Mouse (Mus musculus): Measurements from ENCODE around the gene Gjd2.

Gene Gjd2

DNA sequence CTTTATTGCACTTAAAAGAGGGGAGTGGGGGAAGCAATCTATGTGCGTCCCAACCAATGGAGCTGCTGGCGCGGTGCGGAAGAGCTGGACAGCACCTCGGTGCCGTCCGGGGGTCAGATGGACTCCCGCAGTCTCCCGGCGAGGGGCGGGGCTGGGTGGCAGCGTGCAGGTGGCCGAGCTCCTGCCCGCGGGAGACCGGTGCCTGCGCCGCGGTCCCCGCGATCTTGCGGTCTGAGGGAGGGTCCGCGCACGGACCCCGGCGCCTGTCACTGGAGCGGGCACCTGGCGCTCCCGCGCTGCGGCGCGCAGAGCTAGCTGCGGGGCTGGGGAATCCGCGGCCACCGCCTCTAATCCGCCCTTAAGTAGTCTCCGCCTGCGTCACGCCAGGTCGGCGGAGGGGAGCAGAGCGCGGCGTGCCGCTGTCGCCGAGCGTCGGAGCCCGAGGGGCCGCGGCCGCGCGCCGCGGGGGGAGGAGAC, at the start of gene Gjd2:
Gene Gjd2, minus strand, starts transcription at position 325 of the 477 bp plus-strand sequence.
- peak; percentile 3 for DNase-seq (ENCODE audit: low read depth, low spot score)

DNA sequence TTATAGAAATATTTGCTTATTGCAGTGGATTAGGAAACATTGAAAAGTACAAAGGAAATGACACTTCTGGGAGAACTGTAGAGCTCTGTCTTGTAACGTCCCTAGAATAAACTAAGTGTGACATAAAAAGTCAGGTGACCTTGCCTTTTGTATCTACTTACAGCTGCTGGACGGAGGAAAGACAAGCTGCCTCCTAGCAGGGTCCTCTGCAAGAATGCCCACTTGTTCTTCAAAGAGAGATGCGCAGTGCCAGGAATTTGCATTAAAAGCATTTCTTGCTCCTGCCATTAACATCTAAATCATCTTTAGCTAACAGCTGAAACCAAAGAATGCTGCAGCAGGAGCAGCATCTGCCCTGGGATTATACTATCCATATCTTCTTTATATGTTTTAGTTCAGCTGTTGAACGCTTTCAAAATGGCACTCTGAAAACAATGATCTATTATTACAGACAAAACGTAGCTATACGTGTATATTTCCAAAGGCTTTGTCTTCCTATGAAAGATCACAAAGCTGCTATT, 46.7 kb upstream of the Gjd2 start:
- peak; percentile 30 for DNase-seq (ENCODE audit: low read depth, low spot score)

GRCm38 (mm10) chr2:114059608-114060007, 46.2 kb upstream of the Gjd2 start:
- DNase-seq (ENCODE audit: low read depth, low spot score): no peak

DNA sequence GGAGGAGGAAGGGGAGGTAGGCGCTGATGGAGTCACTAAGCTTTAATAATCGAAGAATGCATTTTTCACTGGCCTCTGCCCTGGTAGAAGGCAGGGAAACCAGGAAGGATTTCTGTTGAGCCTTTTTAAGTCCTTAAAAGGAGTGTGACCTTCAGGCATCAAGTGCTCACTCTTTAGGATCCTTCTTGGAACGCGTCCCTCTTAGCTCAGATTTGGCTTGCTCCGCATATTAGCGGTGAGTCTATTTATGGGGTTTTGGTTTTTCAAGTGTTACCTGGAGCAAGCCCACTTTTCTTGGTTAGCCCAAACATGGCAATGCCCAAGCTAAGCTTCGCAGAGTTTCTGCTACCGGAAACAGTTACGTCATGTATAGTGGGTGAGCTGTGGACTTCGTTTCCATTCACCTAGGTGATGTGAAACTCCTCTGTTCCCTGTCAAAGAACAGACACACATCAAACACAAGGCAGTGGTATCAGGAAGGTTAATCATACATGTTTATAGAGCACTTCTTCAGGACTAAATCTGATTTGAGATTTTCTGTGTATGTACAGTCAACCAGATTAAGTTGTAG, 44.9 kb upstream of the Gjd2 start:
- DNase-seq (ENCODE audit: low read depth, low spot score): no peak

DNA sequence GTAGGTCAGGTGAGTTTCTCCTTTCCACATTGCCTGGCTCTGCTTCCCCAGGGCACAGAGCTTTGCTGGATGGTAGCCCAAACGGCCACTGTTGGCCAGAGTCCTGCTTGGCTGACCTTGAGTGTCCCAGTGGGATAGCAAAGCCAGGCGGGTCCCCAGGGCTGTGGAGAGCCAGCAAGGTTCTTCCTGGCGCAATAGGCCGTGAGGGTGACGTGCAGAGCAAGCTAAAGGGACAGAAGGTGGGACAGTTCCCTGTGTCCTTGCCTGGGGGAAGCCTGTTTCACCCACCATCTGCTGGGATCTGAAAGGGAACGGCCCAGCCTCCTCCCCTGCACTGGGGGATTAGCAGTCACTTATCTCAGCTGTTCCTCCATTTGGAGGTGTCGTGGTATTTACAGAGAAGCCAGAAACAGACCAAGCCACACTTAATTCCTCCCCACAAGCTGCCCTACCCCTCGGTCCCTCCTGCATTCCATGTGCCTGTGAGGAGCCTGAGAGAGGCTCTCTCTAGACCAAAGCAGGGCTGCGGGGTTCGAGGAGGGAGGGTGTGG, 44.0 kb upstream of the Gjd2 start:
- no peak for DNase-seq (ENCODE audit: low read depth, low spot score)

- DNase-seq (ENCODE audit: low read depth, low spot score): no peak
Observed at GRCm38 (mm10) chr2:114054129-114054528, 40.7 kb upstream of the Gjd2 start.

- no peak for DNase-seq (ENCODE audit: low read depth, low spot score)
Observed at GRCm38 (mm10) chr2:114052696-114053598, 39.5 kb upstream of the Gjd2 start, which contains the start of gene Actc1. Gene Actc1 (minus strand): TSS chr2:114053548.

DNA sequence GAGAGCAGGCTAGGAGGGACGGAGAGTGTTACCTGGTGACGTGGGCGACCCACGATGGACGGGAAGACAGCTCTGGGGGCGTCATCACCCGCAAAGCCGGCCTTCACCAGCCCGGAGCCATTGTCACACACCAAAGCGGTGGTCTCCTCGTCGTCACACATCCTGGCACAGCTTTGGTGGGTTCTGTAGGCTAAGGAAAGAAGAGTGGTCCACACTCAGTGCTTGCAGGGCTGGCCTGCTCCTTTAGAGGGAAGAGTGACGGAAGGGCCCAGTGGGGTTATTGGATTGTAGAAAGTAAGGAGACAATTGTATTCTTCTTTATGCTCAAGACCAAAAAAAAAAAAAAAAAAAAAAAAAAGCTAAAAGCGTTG, 38.4 kb upstream of the Gjd2 start:
- no peak for DNase-seq (ENCODE audit: low read depth, low spot score)

GRCm38 (mm10) chr2:114051111-114051870, 37.9 kb upstream of the Gjd2 start:
- DNase-seq (ENCODE audit: low read depth, low spot score): no peak

DNA sequence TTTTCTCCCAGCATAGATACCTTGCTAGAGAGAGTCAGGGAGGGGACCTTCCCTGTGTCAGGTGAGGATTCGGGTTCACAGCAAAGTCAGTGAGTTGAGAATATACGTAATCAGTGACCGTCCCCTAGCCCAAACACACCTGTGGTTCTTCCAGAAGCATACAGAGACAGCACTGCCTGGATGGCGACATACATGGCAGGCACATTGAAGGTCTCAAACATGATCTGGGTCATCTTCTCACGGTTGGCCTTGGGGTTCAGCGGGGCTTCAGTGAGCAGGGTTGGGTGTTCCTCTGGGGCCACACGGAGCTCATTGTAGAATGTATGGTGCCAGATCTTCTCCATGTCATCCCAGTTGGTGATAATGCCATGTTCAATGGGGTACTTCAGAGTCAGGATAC, 36.7 kb upstream of the Gjd2 start:
- no peak for DNase-seq (ENCODE audit: low read depth, low spot score)

DNA sequence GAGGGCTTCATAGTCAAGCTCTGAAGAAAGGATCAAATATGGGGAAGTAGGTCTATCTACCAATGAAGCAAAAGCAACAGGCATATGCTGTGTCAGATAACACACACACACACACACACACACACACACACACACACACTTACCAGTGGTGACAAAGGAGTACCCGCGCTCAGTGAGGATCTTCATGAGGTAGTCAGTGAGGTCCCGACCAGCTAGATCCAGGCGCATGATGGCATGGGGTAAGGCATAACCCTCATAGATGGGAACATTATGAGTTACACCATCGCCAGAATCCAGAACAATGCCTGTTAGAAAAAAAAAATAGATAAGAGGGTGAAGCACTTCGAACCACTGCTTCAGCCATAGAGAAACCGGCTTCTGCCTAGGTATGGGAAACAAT, 36.0 kb upstream of the Gjd2 start:
- DNase-seq (ENCODE audit: low read depth, low spot score): no peak

DNA sequence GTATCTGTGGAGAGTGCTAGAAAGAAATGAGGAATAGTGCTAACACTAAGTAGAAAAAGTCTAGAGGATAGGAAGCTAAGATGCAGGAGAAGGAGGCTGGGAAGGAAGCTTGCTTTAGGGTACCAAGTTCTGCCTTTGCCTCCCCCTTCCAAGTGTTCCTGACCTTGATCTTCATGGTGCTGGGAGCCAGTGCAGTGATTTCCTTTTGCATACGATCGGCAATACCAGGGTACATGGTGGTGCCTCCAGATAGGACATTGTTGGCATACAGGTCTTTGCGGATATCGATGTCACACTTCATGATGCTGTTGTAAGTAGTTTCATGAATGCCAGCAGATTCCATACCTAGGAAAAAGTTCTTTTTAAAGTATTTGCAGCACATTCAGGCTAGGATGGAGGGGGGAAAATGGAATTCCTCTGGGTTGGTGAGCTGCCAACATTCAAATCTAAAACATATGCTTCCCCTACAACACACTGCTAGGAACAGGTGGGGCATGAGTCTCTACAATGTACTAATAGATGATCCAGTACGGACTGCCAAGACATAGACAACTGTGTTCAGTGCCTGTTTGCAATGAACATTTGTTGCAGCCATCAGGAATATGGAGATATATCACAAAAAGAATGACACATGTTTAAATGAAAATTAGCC, 34.7 kb upstream of the Gjd2 start:
- DNase-seq (ENCODE audit: low read depth, low spot score): no peak

- DNase-seq (ENCODE audit: low read depth, low spot score): no peak
Observed at GRCm38 (mm10) chr2:114046151-114046664, 32.8 kb upstream of the Gjd2 start.

- DNase-seq (ENCODE audit: low read depth, low spot score): no peak
Observed at GRCm38 (mm10) chr2:114037926-114038325, 24.5 kb upstream of the Gjd2 start.

GRCm38 (mm10) chr2:114032259-114032658, 18.8 kb upstream of the Gjd2 start:
- DNase-seq (ENCODE audit: low read depth, low spot score): no peak

GRCm38 (mm10) chr2:114023383-114023782, 10.0 kb upstream of the Gjd2 start:
- DNase-seq (ENCODE audit: low read depth, low spot score): no peak

DNA sequence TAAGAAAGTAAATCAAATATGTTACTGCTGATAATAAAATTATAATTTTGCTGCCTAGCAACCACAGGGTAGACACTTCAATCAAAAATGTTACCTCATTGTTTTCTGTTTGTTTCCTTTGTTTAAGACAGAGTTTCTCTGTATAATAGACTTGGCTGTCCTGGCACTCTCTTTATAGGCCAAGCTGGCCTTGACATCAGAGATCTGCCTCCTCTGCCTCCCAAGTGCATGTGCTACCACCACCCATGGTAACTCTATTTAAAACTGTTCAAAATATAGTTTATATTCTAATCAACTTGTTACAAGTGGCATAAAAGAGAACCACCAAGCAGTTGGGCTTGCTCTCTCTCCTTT, 6.8 kb upstream of the Gjd2 start:
- DNase-seq (ENCODE audit: low read depth, low spot score): no peak

GRCm38 (mm10) chr2:114019474-114020209, 6.2 kb upstream of the Gjd2 start:
- no peak for DNase-seq (ENCODE audit: low read depth, low spot score)

- DNase-seq (ENCODE audit: low read depth, low spot score): no peak
Observed at GRCm38 (mm10) chr2:114018136-114018535, 4.7 kb upstream of the Gjd2 start.

DNA sequence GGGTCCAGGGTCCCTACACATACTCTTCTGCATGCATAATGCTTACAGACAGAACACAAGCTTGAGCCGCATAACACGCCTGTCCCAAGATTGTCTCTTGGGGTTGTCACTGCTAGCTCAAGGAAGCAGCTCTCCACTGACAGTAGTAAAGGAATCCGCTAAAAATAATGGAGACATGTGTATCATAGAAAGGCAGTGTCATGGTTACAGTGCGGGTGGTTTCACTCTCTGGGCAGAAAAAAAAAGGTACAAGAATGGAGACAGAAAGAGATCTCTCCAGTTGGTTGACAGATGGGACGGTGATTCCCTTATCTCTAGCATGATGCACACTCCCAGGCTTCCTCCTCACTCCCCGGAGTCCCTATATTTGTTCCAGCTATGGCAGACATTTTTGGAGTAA, 1.4 kb upstream of the Gjd2 start:
- no peak for DNase-seq (ENCODE audit: low read depth, low spot score)
